Mouse (Mus musculus) heart, adult 2 months (tissue): ENCODE data around the gene Spout1.

Experiments
- CTCF ChIP-seq: fragments of 200-600 bp; IDR thresholded peaks from 2 replicates; pipeline ENCODE4 v1.8.1; 2022; ENCODE audit warnings: antibody characterized with exemption, mild to moderate bottlenecking, moderate library complexity
- POLR2A ChIP-seq: fragments of 200-500 bp; IDR thresholded peaks from 2 replicates; pipeline ENCODE4 v1.6.1; 2011; ENCODE audit warnings: mild to moderate bottlenecking, low read depth, low read length, control low read depth; ENCODE audit not compliant: insufficient read depth

DNA sequence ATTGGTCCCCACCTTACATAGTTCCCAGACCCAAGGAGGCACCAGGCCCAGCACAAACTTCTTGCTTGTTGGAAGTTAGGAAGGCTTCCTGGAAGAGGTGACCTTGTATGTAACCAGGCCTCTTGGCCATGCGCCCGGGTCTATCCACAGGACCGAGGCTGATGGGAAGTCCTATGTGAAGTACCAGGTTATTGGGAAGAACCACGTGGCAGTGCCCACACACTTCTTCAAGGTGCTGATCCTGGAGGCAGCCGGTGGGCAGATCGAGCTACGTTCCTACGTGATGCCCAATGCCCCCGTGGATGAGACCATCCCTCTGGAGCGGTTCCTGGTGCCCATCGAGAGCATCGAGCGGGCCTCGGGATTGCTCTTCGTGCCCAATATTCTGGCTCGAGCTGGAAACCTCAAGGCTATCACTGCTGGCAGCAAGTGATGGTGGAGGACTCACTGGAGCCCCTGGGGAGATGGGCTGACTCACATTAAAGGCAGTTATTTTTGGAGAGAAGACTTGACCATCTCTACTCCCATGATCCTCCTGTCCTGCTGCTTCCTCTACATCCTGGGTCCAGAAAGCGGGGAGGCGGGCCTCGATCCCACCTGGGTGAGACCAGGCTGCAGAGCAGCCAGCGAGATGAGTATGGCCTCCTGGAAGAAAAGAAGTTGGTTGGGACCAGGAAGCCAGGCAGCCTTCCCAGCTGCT lies 4.6 kb downstream of the Spout1 start:
- TF ChIP-seq CTCF = no peak
- TF ChIP-seq POLR2A = no peak
